15 mouse cellular contexts compared by ENCODE assay signal in the genomic region with DNA sequence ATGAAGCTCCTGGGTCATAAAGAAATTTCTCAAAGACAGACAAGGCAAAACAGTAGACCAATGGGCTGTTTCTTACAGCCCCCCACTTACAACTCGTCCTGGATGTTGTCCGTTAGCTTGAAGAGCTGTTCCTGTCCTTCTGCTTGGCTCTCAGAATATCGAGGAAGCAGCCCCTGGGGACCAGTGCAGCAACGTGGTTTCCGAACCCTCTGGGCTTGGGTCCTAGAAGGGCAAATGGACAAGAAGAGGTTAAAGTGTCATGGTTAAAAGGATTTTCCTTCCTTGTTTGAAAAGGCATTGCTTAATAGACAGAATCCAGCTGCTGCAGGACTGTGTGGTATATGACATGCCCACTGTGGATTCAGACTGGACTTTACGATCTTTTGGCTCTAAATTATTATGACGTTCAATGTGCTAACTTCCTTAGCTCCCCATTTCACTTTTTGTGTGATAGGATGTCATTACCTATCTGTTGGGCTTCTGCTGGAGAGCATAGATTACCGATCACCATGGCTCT.
DNase-seq lines count a peak whose midpoint lies in the region; ATAC-seq and TF ChIP-seq lines count a peak whose summit lies in the region.
"Had no signal": no experiment of that assay in that cellular context is flagged by ENCODE, and none has a peak within 500 bp of the region (broad histone marks: within the 10 kb centered on the region; RNA-seq: fewer than 3 reads in every experiment).

No protein-coding gene starts in this region.

- no peak for ATAC-seq in liver, embryonic 11.5 days (replicated peaks; ENCODE audit: low FRiP score)
- peak; percentile 60 for ATAC-seq in kidney, embryonic 16.5 days (ENCODE audit: low FRiP score, low TSS enrichment)
- ATAC-seq: forebrain, embryonic 14.5 days; midbrain, embryonic 15.5 days had no signal

- H3K27me3 ChIP-seq in heart, adult 2 months (ENCODE audit: control insufficient read depth, insufficient read depth, low read length): no peaks in the 10 kb centered on the region
- H3K27me3 ChIP-seq in liver, adult 2 months (ENCODE audit: control insufficient read depth, insufficient read depth, low read length): no peaks in the 10 kb centered on the region
- no peaks in the 10 kb centered on the region for H3K27me3 ChIP-seq in liver, embryonic 11.5 days (replicated peaks; ENCODE audit: control insufficient read depth, insufficient read depth, low read length)
- H3K27me3 ChIP-seq in kidney, embryonic 16.5 days (ENCODE audit: insufficient read depth, low read length): no peaks in the 10 kb centered on the region
- H3K27me3 ChIP-seq: hindbrain, embryonic 12.5 days; midbrain, embryonic 15.5 days; Patski had no signal

- H3K4me3 ChIP-seq in heart, adult 2 months: no peak overlapping the region
- H3K4me3 ChIP-seq in liver, adult 2 months (ENCODE audit: insufficient read depth, low read depth, low read length): no peak overlapping the region
- H3K4me3 ChIP-seq in liver, embryonic 11.5 days (ENCODE audit: low read depth, low read length): no peak overlapping the region
- H3K4me3 ChIP-seq in bone marrow macrophage, adult 2 months (ENCODE audit: insufficient read depth, low read length): no peak overlapping the region
- no peak overlapping the region for H3K4me3 ChIP-seq in kidney, embryonic 16.5 days (ENCODE audit: low read length)
- H3K4me3 ChIP-seq: hindbrain, embryonic 12.5 days; midbrain, embryonic 15.5 days had no signal

- no peak for TF ChIP-seq EP300 in heart, adult 2 months (IDR thresholded peaks at IDR 0.05; ENCODE audit: insufficient read depth, low read depth, low read length)

- TF ChIP-seq POLR2A in heart, adult 2 months (IDR thresholded peaks at IDR 0.05; ENCODE audit: insufficient read depth, low read depth, low read length): no peak
- TF ChIP-seq POLR2A in liver, adult 2 months (IDR thresholded peaks at IDR 0.05; ENCODE audit: extremely low read depth, insufficient read depth, low read length): no peak
- no peak for TF ChIP-seq POLR2A in bone marrow macrophage, adult 2 months (IDR thresholded peaks at IDR 0.05; ENCODE audit: borderline replicate concordance, low read depth, low read length)

- peaks cover 24% of the 10 kb centered on the region for H3K36me3 ChIP-seq in heart, adult 2 months (ENCODE audit: control insufficient read depth, insufficient read depth, low read length)
- H3K36me3 ChIP-seq in liver, adult 2 months (ENCODE audit: control insufficient read depth, insufficient read depth, low read length): peaks cover 12% of the 10 kb centered on the region; the same call in 1 of the 2 replicates
- no peaks in the 10 kb centered on the region for H3K36me3 ChIP-seq in liver, embryonic 11.5 days (ENCODE audit: control insufficient read depth, insufficient read depth, low read length)
- H3K36me3 ChIP-seq in kidney, embryonic 16.5 days (ENCODE audit: insufficient read depth, low read length): no peaks in the 10 kb centered on the region
- H3K36me3 ChIP-seq: hindbrain, embryonic 12.5 days had no signal

- no peak overlapping the region for H3K9ac ChIP-seq in heart, adult 2 months (ENCODE audit: low read depth, low read length)
- no peak overlapping the region for H3K9ac ChIP-seq in liver, adult 2 months (ENCODE audit: low read depth, low read length)
- H3K9ac ChIP-seq in liver, embryonic 11.5 days (ENCODE audit: low read depth, low read length): no peak overlapping the region
- H3K9ac ChIP-seq in kidney, embryonic 16.5 days (replicated peaks; ENCODE audit: low read length): 0 out of 2 replicates have a peak overlapping the region, but pooled peaks have one; percentile 17
- H3K9ac ChIP-seq: hindbrain, embryonic 12.5 days; midbrain, embryonic 15.5 days had no signal

- no peaks in the 10 kb centered on the region for H3K9me3 ChIP-seq in liver, embryonic 11.5 days (ENCODE audit: control insufficient read depth, low read length)
- H3K9me3 ChIP-seq in kidney, embryonic 16.5 days (ENCODE audit: low read length): no peaks in the 10 kb centered on the region
- H3K9me3 ChIP-seq: hindbrain, embryonic 12.5 days; midbrain, embryonic 15.5 days had no signal

- WGBS in heart, adult 2 months: 62% methylated on average over 8 of the region's 8 CpGs
- 87% methylated on average over 8 of the region's 8 CpGs for WGBS in liver, adult 2 months
- WGBS in liver, embryonic 11.5 days: 77% methylated on average over 8 of the region's 8 CpGs
- 44% methylated on average over 8 of the region's 8 CpGs for WGBS in kidney, embryonic 16.5 days

- no peak overlapping the region for H3K4me2 ChIP-seq in liver, embryonic 11.5 days
- no peak overlapping the region for H3K4me2 ChIP-seq in kidney, embryonic 16.5 days (replicated peaks; ENCODE audit: low read depth, low read length)
- H3K4me2 ChIP-seq: hindbrain, embryonic 12.5 days; midbrain, embryonic 15.5 days had no signal

- intact Hi-C loops in heart, adult 2 months (cut with DNase I): no loop called here

- H3K27ac ChIP-seq in heart, adult 2 months: peak overlapping the region; percentile 74
- 0 out of 2 replicates have a peak overlapping the region, but pooled peaks have one; percentile 2 for H3K27ac ChIP-seq in liver, adult 2 months (replicated peaks; ENCODE audit: insufficient read depth, low read depth, low read length)
- no peak overlapping the region for H3K27ac ChIP-seq in liver, embryonic 11.5 days (ENCODE audit: low read depth, low read length)
- peak overlapping the region; percentile 89 for H3K27ac ChIP-seq in bone marrow macrophage, adult 2 months (ENCODE audit: insufficient read depth, low read depth, low read length)
- peak overlapping the region; percentile 96 for H3K27ac ChIP-seq in kidney, embryonic 16.5 days (ENCODE audit: low read length)
- H3K27ac ChIP-seq: hindbrain, embryonic 12.5 days; midbrain, embryonic 15.5 days had no signal

- no peak for TF ChIP-seq CTCF in heart, adult 2 months (IDR thresholded peaks at IDR 0.05)
- TF ChIP-seq CTCF in liver, adult 2 months (IDR thresholded peaks at IDR 0.05; ENCODE audit: low read depth, low read length): no peak
- no peak for TF ChIP-seq CTCF in bone marrow macrophage, adult 2 months (IDR thresholded peaks at IDR 0.05; ENCODE audit: low read depth, low read length)

- peaks cover 29% of the 10 kb centered on the region for H3K4me1 ChIP-seq in heart, adult 2 months (ENCODE audit: control insufficient read depth, insufficient read depth, low read length)
- H3K4me1 ChIP-seq in liver, adult 2 months (ENCODE audit: control insufficient read depth, insufficient read depth, low read length): peaks cover 21% of the 10 kb centered on the region
- peaks cover 11% of the 10 kb centered on the region for H3K4me1 ChIP-seq in liver, embryonic 11.5 days (replicated peaks; ENCODE audit: control insufficient read depth, insufficient read depth, low read length)
- peaks cover 83% of the 10 kb centered on the region for H3K4me1 ChIP-seq in bone marrow macrophage, adult 2 months (ENCODE audit: control insufficient read depth, insufficient read depth, low read length)
- H3K4me1 ChIP-seq in kidney, embryonic 16.5 days (ENCODE audit: insufficient read depth, low read length): peaks cover 28% of the 10 kb centered on the region
- H3K4me1 ChIP-seq: hindbrain, embryonic 12.5 days; midbrain, embryonic 15.5 days had no signal

- no peak for DNase-seq in heart, adult 2 months
- no peak for DNase-seq in heart, postnatal 4 days
- no peak for DNase-seq in liver, adult 2 months (ENCODE audit: extremely low read depth, low read depth, low spot score)
- DNase-seq in liver, embryonic 11.5 days (ENCODE audit: low spot score): no peak
- DNase-seq in embryo, embryonic 11 days: no peak
- DNase-seq in yolk sac, embryonic 10.5 days (ENCODE audit: low spot score): no peak
- DNase-seq: cerebellum, adult 9-10 months; liver; thymus, postnatal 4 days had no signal

- no peaks in the 10 kb centered on the region; the same call in 1 of the 2 replicates for H3K79me2 ChIP-seq in heart, adult 2 months (replicated peaks; ENCODE audit: control insufficient read depth, insufficient read depth, low read length)
- no peaks in the 10 kb centered on the region for H3K79me2 ChIP-seq in liver, adult 2 months (ENCODE audit: control insufficient read depth, insufficient read depth, low read length)
